Mouse (Mus musculus): Measurements from ENCODE around the gene Ap4m1. TPM values are rescaled to one million over a fixed set of nuclear protein-coding genes. Genes with fewer than 3 reads are reported as not detected.

Ap4m1 gene
- total and polyA plus RNA-seq, 3 experiments: 22.2 to 38.5 TPM; not detected in 1

GRCm38 (mm10) chr5:138227367-138227766 is 55.6 kb downstream of the Ap4m1 start:
- Histone ChIP-seq H3K4me3 (ENCODE audit: control insufficient read depth in 1 of 2, insufficient read depth in 1 of 2, low read depth in 2 of 2, low read length in 2 of 2) (no peak overlapping the region), H3K9me3 (replicated peaks; ENCODE audit: insufficient read depth, low read length) (no peaks in the 10 kb centered on the region), H3K36me3 (ENCODE audit: control insufficient read depth in 1 of 2, insufficient read depth in 2 of 2, low read length in 2 of 2) (peaks cover 0 to 19% of the 10 kb centered on the region in 2 experiments; a peak in 2 of 4 replicates), H3K27ac (ENCODE audit: control insufficient read depth, low read depth, low read length) (peak overlapping the region; percentile 14; the same call in 1 of the 2 replicates), H3K79me2 (ENCODE audit: control insufficient read depth, insufficient read depth, low read length, poor library complexity) (no peaks in the 10 kb centered on the region), H3K4me1 (ENCODE audit: control insufficient read depth in 1 of 2, insufficient read depth in 2 of 2, low read length in 2 of 2) (peaks cover 10 to 19% of the 10 kb centered on the region in 2 experiments), H3K27me3 (ENCODE audit: control insufficient read depth in 1 of 2, insufficient read depth in 2 of 2, low read length in 2 of 2) (no peaks in the 10 kb centered on the region), H3K9ac (ENCODE audit: control insufficient read depth, low read depth, low read length, poor library complexity, severe bottlenecking) (no peak overlapping the region)
- TF ChIP-seq RCOR1 (IDR thresholded peaks at IDR 0.05; ENCODE audit: low read depth, low read length) (peak; percentile 99), USF2 (IDR thresholded peaks at IDR 0.05; ENCODE audit: borderline replicate concordance in 1 of 2, insufficient read depth in 1 of 2, low read depth in 1 of 2, low read length in 2 of 2) (no peak), EP300 (IDR thresholded peaks at IDR 0.05; ENCODE audit: low read depth in 1 of 2, low read length in 2 of 2) (peak; percentile 99 to 100), POLR2A (IDR thresholded peaks at IDR 0.05; ENCODE audit: control insufficient read depth in 1 of 2, insufficient read depth in 1 of 2, low read depth in 1 of 2, low read length in 2 of 2, poor library complexity in 1 of 2) (no peak), MAX (IDR thresholded peaks at IDR 0.05; ENCODE audit: low read length) (peak; percentile 92), ETS1 (IDR thresholded peaks at IDR 0.05; ENCODE audit: low read depth, low read length) (peak; percentile 89), SIN3A (IDR thresholded peaks at IDR 0.05; ENCODE audit: low read length) (peak; percentile 93), CHD2 (IDR thresholded peaks at IDR 0.05; ENCODE audit: low read length) (peak; percentile 34; the same call in 1 of the 2 replicates), CHD1 (IDR thresholded peaks at IDR 0.05; ENCODE audit: low read depth, low read length) (no peak), HCFC1 (IDR thresholded peaks at IDR 0.05; ENCODE audit: low read depth, low read length) (peak; percentile 35), ELF1 (IDR thresholded peaks at IDR 0.05; ENCODE audit: low read depth, low read length) (0 out of 2 replicates have a peak, but pooled peaks have one; percentile 21), POLR2AphosphoS2 (IDR thresholded peaks at IDR 0.05; ENCODE audit: low read length) (no peak), MYC (IDR thresholded peaks at IDR 0.05; ENCODE audit: low read depth, low read length) (peak; percentile 96), GATA1 (IDR thresholded peaks at IDR 0.05; ENCODE audit: low read depth, low read length) (peak; percentile 99), POLR2AphosphoS5 (IDR thresholded peaks at IDR 0.05; ENCODE audit: borderline replicate concordance, low read depth, low read length) (no peak), MXI1 (IDR thresholded peaks at IDR 0.05; ENCODE audit: low read depth, low read length) (peak; percentile 85), MYB (IDR thresholded peaks at IDR 0.05; ENCODE audit: low read depth, low read length) (peak; percentile 98), BHLHE40 (IDR thresholded peaks at IDR 0.05; ENCODE audit: borderline replicate concordance, low read depth, low read length) (peak; percentile 68; the same call in 1 of the 2 replicates), MAFK (IDR thresholded peaks at IDR 0.05; ENCODE audit: borderline replicate concordance, low read depth, low read length) (peak; percentile 89; the same call in 1 of the 2 replicates), JUND (IDR thresholded peaks at IDR 0.05; ENCODE audit: low read depth, low read length) (peak; percentile 74), TAL1 (IDR thresholded peaks at IDR 0.05; ENCODE audit: low read length) (peak; percentile 92), TCF12 (IDR thresholded peaks at IDR 0.05; ENCODE audit: low read depth, low read length) (peak; percentile 98), CTCF (IDR thresholded peaks at IDR 0.05 in 2 of 3, conservative IDR thresholded peaks at IDR 0.05 in 1 of 3; ENCODE audit: control insufficient read depth in 1 of 3, insufficient read depth in 1 of 3, low read depth in 2 of 3, low read length in 3 of 3, poor library complexity in 1 of 3, severe bottlenecking in 1 of 3) (no peak), MEF2A (IDR thresholded peaks at IDR 0.05; ENCODE audit: extremely low read depth, insufficient replicate concordance, low read depth, low read length, poor library complexity, severe bottlenecking) (no peak), NELFE (IDR thresholded peaks at IDR 0.05; ENCODE audit: low read depth, low read length) (no peak), ZNF384 (IDR thresholded peaks at IDR 0.05; ENCODE audit: low read depth, low read length) (0 out of 2 replicates have a peak, but pooled peaks have one; percentile 27)
- peak; percentile 92 for DNase-seq (ENCODE audit: low read depth, low spot score)
